Mouse (Mus musculus): ENCODE measurements around the gene Cd300lg.

DNA sequence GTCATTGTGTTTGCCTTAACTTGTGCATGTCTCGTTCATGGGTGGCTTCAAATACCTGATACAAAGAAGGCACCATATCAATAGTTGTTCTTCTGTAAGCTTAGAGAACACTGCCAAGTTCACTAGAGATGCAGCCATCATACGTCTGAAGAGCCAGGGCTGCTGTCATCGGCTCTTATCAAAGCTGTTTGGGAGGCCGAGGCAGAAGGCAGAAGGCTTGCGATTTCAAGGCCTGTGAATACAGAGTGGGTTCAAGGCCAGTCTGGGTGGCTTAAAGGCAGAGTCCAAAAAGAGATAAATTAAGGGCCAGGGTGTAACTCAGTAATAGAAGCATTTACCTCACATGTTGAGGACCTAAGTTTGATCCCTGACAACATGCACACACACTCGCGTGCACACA lies 5.0 kb upstream of the Cd300lg start:
- TF ChIP-seq MAFK (IDR thresholded peaks at IDR 0.05; ENCODE audit: insufficient read depth, low read depth, low read length) (no peak), HCFC1 (IDR thresholded peaks at IDR 0.05; ENCODE audit: borderline replicate concordance, insufficient read depth, low read length) (no peak), ZC3H11A (IDR thresholded peaks at IDR 0.05; ENCODE audit: borderline replicate concordance, low read depth, low read length) (no peak)
